Mouse (Mus musculus) gastrocnemius, adult 8-10 months (tissue): ENCODE data around the gene Sept7. TPM values are rescaled to one million over a fixed set of nuclear protein-coding genes. Genes with fewer than 3 reads are reported as not detected.
"Not testable (repeated sequence)": the region's sequence is repeated elsewhere in the genome, so short reads cannot be mapped to it uniquely, and the experiment has no call there.

Experiments used
- DNase-seq, 2 experiments: peaks; one replicate each; pipeline ENCODE4 v3.0.0; 2022; ENCODE audit warnings: low spot score in 2 of 2
- total RNA-seq, 4 experiments: library from RNA; stranded (reverse); gene quantifications; 2 replicates each; pipeline ENCODE4 v1.2.4; 2022

Gene Sept7
- total RNA-seq, 4 experiments from 2014 or later = 58.3 to 74.3 (median 66.0) TPM

GRCm38 (mm10) chr9:25253478-25253824, 1.2 kb downstream of the Sept7 start:
- DNase-seq = no peak

GRCm38 (mm10) chr9:25260411-25260810, 8.2 kb downstream of the Sept7 start:
- DNase-seq = no peak

- no peak for DNase-seq
These were observed 8.7 kb downstream of the Sept7 start for GRCm38 (mm10) chr9:25260979-25261378.

DNA sequence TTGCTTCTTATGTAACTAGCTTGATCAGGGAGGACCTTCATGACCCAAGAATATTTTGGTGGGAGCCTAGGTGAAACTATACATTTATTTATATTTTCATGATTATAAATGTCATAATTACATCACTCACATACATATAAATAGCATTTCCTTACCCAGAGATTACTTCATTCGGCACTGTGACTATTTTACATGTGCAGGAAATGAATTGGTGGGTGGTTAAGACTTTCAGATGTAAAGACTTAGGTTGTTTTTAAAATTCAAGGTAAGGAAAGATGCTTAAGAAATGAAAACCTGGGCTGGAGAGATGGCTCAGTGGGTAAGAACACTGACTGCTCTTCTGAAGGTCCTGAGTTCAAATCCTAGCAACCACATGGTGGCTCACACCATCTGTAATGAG, 9.8 kb downstream of the Sept7 start:
- DNase-seq = no peak

GRCm38 (mm10) chr9:25265795-25266194, 13.6 kb downstream of the Sept7 start:
- no peak for DNase-seq

GRCm38 (mm10) chr9:25267133-25267532, 14.9 kb downstream of the Sept7 start:
- no peak for DNase-seq

DNA sequence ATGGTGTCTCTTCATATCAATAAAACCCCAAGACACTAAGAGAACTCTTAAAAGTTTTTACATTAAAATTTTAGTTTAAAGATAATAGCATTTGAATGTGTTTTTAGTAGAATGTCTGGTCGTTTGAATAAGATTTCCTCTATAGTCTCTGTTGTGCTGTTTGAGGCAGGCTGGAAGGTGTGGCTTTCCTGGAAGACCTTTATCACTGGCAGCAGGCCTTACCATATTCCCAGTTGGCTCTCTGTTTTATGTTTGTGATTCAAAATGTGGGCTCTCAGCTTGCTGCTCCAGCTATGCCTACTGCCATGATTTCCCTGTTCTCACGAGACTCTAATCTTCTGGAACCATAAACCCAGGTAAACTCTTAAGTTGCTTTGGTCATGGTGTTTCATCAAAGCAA, 15.3 kb downstream of the Sept7 start:
- no peak for DNase-seq

GRCm38 (mm10) chr9:25271902-25272301, 19.7 kb downstream of the Sept7 start:
- DNase-seq = no peak

DNA sequence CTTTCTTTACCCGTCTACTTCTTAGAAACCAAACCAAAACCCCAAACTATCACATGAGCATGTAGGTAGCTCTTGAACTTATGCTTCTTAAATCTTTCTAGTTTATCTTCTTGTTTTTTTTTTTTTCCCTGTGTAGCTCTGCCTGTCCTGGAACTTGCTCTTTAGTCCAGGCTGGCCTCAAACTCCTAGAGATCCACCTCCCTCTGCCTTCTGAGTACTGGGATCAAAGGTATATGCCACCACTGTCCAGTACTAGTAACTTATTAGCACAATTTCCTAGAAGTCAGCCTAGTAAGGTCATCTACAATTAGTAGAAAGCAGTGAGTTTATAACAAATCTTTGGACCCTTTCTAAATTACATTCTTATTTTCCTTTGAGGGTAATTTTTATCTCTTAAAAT, 37.6 kb downstream of the Sept7 start:
- no peak for DNase-seq

GRCm38 (mm10) chr9:25309505-25310182, 57.4 kb downstream of the Sept7 start:
- no peak for DNase-seq

DNA sequence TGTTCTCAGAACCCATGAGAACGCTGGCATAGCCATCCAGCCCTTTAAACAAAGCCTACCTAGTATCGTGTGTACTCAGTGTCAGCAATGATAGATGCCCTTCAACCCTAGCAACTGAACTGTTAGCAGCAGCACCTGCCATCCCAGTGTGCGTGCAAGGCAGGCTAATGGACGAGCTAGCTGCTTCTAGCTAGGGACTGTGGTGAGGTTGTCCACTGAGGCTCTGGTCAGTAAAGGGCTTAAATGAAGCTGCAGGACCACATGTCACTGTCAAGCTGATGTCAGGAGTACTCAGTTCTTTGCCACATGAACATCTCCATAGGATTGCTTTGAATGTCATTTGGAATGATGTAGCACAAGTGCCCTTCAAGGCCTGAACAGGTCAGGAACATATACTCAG, 62.1 kb downstream of the Sept7 start:
- no peak for DNase-seq

GRCm38 (mm10) chr9:25317827-25318505, 65.7 kb downstream of the Sept7 start:
- peak in 1 of 2 experiments; percentile 52 for DNase-seq

GRCm38 (mm10) chr9:25319676-25320075, 67.4 kb downstream of the Sept7 start:
- not testable (repeated sequence) for DNase-seq

GRCm38 (mm10) chr9:25327727-25328370, 75.6 kb downstream of the Sept7 start:
- no peak for DNase-seq

DNA sequence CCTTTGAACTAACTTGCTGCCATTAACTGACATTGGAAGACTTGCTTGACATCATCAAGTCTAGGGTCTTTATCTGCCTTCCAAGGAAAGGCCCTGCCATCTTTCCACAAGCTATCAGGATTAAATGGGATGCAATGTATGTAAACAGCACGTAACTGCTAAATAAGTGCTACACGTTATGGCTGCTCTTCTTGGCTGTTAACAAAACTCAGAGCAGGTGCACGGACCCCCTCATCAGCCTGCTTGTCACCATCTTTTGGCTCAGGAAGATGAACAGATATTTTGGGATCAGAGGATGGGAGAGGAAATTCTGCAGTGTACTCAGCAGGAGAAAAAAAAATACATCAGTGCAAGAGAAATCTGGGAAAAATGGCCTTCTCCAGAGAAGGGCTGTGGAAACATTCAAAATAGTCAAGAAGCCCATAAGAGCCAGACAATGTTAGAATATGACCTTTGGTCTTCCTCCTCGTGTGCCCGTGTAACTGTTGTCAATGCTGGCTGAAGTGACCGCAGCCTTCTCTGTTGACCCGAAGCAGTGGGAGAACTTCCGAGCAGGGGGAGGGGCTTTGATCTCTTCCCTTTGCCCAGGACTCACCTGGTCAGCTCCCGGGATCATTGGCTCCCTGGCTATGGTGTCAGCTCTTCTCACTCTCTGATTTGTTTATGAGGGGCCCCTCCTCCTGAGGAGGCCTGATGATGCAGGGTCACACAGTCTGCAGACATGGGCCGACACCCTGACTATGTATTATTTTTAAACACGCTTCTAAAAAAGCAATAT, 76.9 kb downstream of the Sept7 start:
- no peak for DNase-seq

DNA sequence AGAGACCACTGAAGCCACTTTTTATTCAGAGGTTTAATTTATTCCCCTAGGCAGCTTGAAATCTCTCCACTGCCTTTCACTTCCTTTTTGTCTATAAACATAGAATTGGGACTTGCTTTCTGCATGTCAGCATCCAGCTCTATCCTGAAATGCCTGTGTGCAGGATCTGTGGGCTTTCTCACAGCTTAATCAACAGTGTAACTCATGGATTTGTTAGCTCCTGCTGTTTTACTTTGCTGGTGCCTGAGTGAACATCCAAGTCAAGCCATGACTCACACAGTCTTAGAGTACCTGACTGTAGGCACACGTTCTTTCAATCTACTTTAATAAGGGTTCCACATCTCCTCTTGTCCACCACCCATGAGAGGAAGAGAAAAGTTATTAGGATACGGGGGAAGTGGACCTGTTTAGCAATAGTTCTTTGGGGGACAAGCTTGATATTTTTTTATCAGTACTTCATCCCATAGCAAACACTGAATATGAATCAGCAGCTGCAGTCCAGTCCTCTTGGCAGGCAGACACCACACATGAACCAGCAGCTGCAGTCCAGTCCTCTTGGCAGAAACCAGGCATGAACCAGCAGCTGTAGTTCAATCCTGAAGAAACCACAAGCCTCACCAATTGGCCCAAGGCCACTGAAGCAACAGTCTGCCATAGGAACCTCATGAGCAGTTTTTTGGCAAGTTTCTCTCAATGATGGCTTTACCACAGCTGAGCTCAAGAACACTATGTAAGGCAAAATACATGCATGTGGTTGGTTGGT, 85.4 kb downstream of the Sept7 start:
- no peak for DNase-seq

DNA sequence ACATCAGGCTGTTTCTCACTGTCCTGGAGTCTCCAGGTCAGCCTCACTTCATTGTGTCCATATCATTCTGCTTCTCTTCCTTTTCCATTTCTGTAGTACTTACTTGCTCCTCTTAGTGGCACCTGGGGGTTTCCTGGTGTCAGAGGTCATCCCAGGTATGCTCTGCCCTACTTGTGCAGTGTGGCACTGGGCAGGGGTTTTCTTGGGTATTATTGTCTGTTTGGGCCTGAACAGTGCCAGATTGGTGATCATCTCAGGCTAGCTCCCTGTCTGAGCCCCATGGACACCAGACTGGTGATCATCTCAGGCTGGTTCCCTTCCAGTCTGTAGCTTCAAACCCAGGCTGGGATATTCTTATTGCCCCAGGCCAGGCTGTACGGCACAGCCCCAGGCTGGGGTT, 88.2 kb downstream of the Sept7 start:
- DNase-seq = no peak

GRCm38 (mm10) chr9:25353775-25354174, 101.5 kb downstream of the Sept7 start:
- no peak for DNase-seq

DNA sequence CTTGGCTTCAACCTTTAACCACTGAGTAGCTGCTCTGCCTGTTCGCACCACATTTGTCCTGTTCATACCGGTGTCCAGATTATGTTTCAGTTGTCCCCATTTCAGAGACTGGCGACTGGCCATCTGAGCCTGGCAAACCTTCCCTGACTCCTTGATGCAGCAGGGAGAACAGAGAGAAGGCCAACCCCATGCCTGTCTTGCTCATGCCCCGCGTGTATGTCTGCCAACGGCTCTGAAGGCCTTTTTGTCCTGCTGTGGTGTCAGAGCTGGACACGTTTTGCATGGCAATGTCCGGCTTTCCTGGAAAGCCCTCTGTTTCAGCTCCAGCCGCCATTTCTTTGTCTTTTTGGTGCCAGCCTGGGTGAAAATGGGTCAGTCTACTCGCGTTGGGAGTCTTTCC, 103.6 kb downstream of the Sept7 start:
- DNase-seq = peak; percentile 81 to 82

DNA sequence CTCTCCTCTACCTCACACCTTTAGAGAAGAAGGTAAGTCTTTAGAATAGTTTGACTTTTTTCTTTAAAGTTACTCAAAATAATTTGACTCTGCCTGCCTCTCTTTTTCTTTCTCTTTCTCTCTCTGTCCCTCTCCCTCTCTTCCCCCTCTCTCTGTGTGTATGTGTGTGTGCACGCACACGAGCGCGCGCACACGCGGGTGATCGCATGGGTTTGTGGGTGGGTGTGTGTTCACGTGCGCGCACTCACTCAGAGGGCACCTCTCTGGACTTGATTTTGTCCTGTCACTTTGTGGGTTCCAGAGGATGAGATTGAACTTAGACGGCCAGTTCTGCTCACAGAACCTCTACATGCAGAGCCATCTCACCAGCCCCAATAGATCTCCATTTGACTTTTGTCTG, 105.3 kb downstream of the Sept7 start:
- DNase-seq = no peak

DNA sequence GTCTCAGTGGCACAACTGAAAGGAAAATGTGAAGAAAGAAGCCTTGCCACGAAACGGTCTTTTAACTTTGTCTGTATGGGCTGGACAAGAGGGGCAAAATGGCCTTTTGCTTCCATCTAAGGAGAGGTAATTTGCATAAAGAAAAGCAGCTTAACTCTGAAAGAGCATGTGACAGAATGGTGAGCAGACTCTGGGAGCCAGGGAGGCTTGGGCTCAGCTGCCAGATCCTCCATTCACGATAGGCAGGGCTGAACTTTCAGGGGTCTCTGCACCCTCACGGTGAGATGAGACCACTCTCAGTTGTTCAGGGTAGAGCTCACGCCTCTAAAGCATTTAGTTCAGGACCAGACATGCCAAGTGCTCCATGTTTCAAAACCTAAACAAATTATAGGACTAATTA, 105.8 kb downstream of the Sept7 start:
- DNase-seq = no peak
